Mouse (Mus musculus): ENCODE data around the gene Grin2a. TPM values are rescaled to one million over a fixed set of nuclear protein-coding genes. Genes with fewer than 3 reads are reported as not detected.

Gene Grin2a
- polyA plus RNA-seq, 1 experiment from 2014 or later, result 0.47 TPM

DNA sequence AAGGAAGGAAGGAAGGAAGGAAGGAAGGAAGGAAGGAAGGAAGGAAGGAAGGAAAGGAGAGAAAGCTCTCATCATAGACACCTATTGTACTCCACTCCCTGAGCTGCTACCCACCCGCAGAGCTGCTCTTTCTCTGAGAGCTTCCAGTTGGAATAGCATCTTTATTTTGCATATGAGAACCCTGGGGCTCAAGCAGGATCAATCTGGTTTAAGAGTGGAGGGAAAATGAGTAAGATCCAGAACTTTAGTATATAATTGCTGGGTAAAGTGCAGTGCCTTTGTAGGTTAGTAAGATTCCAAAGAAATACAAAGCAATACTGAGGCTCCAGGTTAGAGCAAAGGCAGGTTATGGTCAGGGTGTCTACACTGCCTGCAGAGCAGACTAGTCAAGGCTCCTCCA, 6.2 kb upstream of the Grin2a start:
- H3K27me3 ChIP-seq (replicated peaks; ENCODE audit: control insufficient read depth, insufficient read depth, low read length), result peaks cover 6% of the 10 kb centered on the region; the same call in 1 of the 2 replicates
- no peak overlapping the region for H3K4me3 ChIP-seq (ENCODE audit: low read depth, low read length)
- DNase-seq (ENCODE audit: low spot score) (no peak), ATAC-seq (no peak)
- WGBS, result 20% methylated on average over 1 of the region's 1 CpGs
- no peaks in the 10 kb centered on the region for H3K9me3 ChIP-seq (replicated peaks; ENCODE audit: control insufficient read depth, low read length)
- no peaks in the 10 kb centered on the region for H3K36me3 ChIP-seq (ENCODE audit: control insufficient read depth, insufficient read depth, low read length)
- H3K4me2 ChIP-seq (ENCODE audit: low read length), result no peak overlapping the region
- H3K9ac ChIP-seq (ENCODE audit: low read length), result no peak overlapping the region
- no peak overlapping the region for H3K27ac ChIP-seq (ENCODE audit: low read depth, low read length)
- no peaks in the 10 kb centered on the region for H3K4me1 ChIP-seq (ENCODE audit: control insufficient read depth, insufficient read depth, low read length)

GRCm38 (mm10) chr16:9999926-10000325, 4.6 kb upstream of the Grin2a start:
- H3K36me3 ChIP-seq (ENCODE audit: control insufficient read depth, insufficient read depth, low read length), result no peaks in the 10 kb centered on the region
- H3K9ac ChIP-seq (ENCODE audit: low read length), result no peak overlapping the region
- DNase-seq (ENCODE audit: low spot score) (no peak), ATAC-seq (no peak)
- H3K27ac ChIP-seq (ENCODE audit: low read depth, low read length), result no peak overlapping the region
- peaks cover 15% of the 10 kb centered on the region for H3K27me3 ChIP-seq (replicated peaks; ENCODE audit: control insufficient read depth, insufficient read depth, low read length)
- 68% methylated on average over 5 of the region's 5 CpGs for WGBS
- H3K4me2 ChIP-seq (ENCODE audit: low read length), result no peak overlapping the region
- H3K4me1 ChIP-seq (ENCODE audit: control insufficient read depth, insufficient read depth, low read length), result no peaks in the 10 kb centered on the region
- H3K9me3 ChIP-seq (replicated peaks; ENCODE audit: control insufficient read depth, low read length), result no peaks in the 10 kb centered on the region
- H3K4me3 ChIP-seq (ENCODE audit: low read depth, low read length), result no peak overlapping the region

- DNase-seq (ENCODE audit: low spot score) (no peak), ATAC-seq (no peak)
- H3K9ac ChIP-seq (ENCODE audit: low read length), result no peak overlapping the region
- no peaks in the 10 kb centered on the region for H3K36me3 ChIP-seq (ENCODE audit: control insufficient read depth, insufficient read depth, low read length)
- H3K27me3 ChIP-seq (replicated peaks; ENCODE audit: control insufficient read depth, insufficient read depth, low read length), result peaks cover 35% of the 10 kb centered on the region
- peaks cover 6% of the 10 kb centered on the region; the same call in 1 of the 2 replicates for H3K4me1 ChIP-seq (ENCODE audit: control insufficient read depth, insufficient read depth, low read length)
- no peak overlapping the region for H3K4me3 ChIP-seq (ENCODE audit: low read depth, low read length)
- H3K4me2 ChIP-seq (ENCODE audit: low read length), result no peak overlapping the region
- H3K9me3 ChIP-seq (replicated peaks; ENCODE audit: control insufficient read depth, low read length), result no peaks in the 10 kb centered on the region
- H3K27ac ChIP-seq (ENCODE audit: low read depth, low read length), result no peak overlapping the region
Observed at GRCm38 (mm10) chr16:9997931-9998330, 2.6 kb upstream of the Grin2a start.

GRCm38 (mm10) chr16:9995814-9996210, 452 bp upstream of the Grin2a start:
- peak overlapping the region; percentile 52; the same call in 1 of the 2 replicates for H3K9ac ChIP-seq (ENCODE audit: low read length)
- peak overlapping the region; percentile 91 for H3K4me2 ChIP-seq (ENCODE audit: low read length)
- ATAC-seq, result no peak
- H3K4me3 ChIP-seq (ENCODE audit: low read depth, low read length), result peak overlapping the region; percentile 44
- no peaks in the 10 kb centered on the region for H3K36me3 ChIP-seq (ENCODE audit: control insufficient read depth, insufficient read depth, low read length)
- DNase-seq (ENCODE audit: low spot score), result peak; percentile 24
- 22% methylated on average over 13 of the region's 13 CpGs for WGBS
- no peak overlapping the region for H3K27ac ChIP-seq (ENCODE audit: low read depth, low read length)
- H3K4me1 ChIP-seq (ENCODE audit: control insufficient read depth, insufficient read depth, low read length), result peaks cover 6% of the 10 kb centered on the region; the same call in 1 of the 2 replicates
- H3K9me3 ChIP-seq (replicated peaks; ENCODE audit: control insufficient read depth, low read length), result no peaks in the 10 kb centered on the region
- peaks cover 49% of the 10 kb centered on the region for H3K27me3 ChIP-seq (replicated peaks; ENCODE audit: control insufficient read depth, insufficient read depth, low read length)

- Histone ChIP-seq H3K27ac (ENCODE audit: low read depth, low read length) (no peak overlapping the region), H3K4me2 (ENCODE audit: low read length) (peak overlapping the region; percentile 91), H3K36me3 (ENCODE audit: control insufficient read depth, insufficient read depth, low read length) (no peaks in the 10 kb centered on the region), H3K4me1 (ENCODE audit: control insufficient read depth, insufficient read depth, low read length) (peaks cover 6% of the 10 kb centered on the region; the same call in 1 of the 2 replicates), H3K9ac (ENCODE audit: low read length) (peak overlapping the region; percentile 52), H3K27me3 (replicated peaks; ENCODE audit: control insufficient read depth, insufficient read depth, low read length) (peaks cover 49% of the 10 kb centered on the region), H3K9me3 (replicated peaks; ENCODE audit: control insufficient read depth, low read length) (no peaks in the 10 kb centered on the region), H3K4me3 (ENCODE audit: low read depth, low read length) (peak overlapping the region; percentile 44)
- ATAC-seq (peak; percentile 50), DNase-seq (ENCODE audit: low spot score) (peak; percentile 20)
- 1% methylated on average over 45 of the region's 51 CpGs for WGBS
Observed at GRCm38 (mm10) chr16:9994041-9994950, 1.1 kb downstream of the Grin2a start.

DNA sequence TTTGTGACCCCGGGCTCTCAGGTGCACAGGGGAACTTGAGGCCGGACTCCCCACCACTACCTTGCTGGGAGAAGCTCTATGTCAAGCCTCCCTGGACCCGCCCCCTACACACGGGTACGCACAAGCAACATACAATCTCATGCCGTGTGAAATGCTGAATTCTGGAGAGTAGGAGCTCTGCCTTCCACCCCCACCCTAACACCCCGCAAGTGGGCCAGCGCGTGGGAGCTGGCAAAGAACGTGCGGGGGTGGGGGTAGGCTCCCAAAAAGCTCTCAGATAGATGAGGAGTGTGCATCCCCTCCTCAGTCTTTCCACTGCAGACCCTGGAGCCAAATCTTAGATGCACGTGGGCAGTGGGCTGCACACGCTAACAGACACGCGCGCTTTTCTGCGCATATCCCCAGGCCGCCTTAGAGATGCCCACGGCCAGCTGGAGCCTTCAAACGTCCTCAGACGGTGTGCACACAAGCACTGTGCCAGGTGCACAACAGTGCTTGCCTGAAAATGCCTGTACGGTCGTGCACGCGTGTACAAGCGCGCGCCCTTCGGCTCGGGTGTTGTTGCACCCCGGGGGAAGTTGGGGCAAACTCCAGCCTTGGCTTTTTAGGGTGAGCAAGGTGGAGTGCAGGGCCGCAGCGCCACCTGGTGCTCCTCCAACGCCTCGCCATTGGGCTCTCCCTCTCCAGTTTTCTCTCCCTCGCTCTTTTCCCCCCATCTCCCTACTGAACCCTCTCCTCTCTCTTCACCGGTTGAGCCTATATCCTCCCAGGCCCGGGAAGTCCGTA, 1.9 kb downstream of the Grin2a start:
- peak; percentile 78 for DNase-seq (ENCODE audit: low spot score)
- H3K27me3 ChIP-seq (replicated peaks; ENCODE audit: control insufficient read depth, insufficient read depth, low read length), result peaks cover 49% of the 10 kb centered on the region
- under 1% methylated on average over 39 of the region's 39 CpGs for WGBS
- no peaks in the 10 kb centered on the region for H3K36me3 ChIP-seq (ENCODE audit: control insufficient read depth, insufficient read depth, low read length)
- ATAC-seq, result peak; percentile 76
- H3K27ac ChIP-seq (ENCODE audit: low read depth, low read length), result no peak overlapping the region
- no peaks in the 10 kb centered on the region for H3K9me3 ChIP-seq (replicated peaks; ENCODE audit: control insufficient read depth, low read length)
- H3K4me3 ChIP-seq (ENCODE audit: low read depth, low read length), result peak overlapping the region; percentile 44
- peaks cover 6% of the 10 kb centered on the region; the same call in 1 of the 2 replicates for H3K4me1 ChIP-seq (ENCODE audit: control insufficient read depth, insufficient read depth, low read length)
- H3K9ac ChIP-seq (ENCODE audit: low read length), result peak overlapping the region; percentile 52
- peak overlapping the region; percentile 91 for H3K4me2 ChIP-seq (ENCODE audit: low read length)

GRCm38 (mm10) chr16:9992773-9993221, 2.6 kb downstream of the Grin2a start:
- Histone ChIP-seq H3K36me3 (ENCODE audit: control insufficient read depth, insufficient read depth, low read length) (no peaks in the 10 kb centered on the region), H3K9ac (ENCODE audit: low read length) (no peak overlapping the region), H3K27ac (ENCODE audit: low read depth, low read length) (no peak overlapping the region), H3K4me2 (ENCODE audit: low read length) (peak overlapping the region; percentile 91), H3K9me3 (replicated peaks; ENCODE audit: control insufficient read depth, low read length) (no peaks in the 10 kb centered on the region), H3K4me1 (ENCODE audit: control insufficient read depth, insufficient read depth, low read length) (peaks cover 6% of the 10 kb centered on the region; the same call in 1 of the 2 replicates), H3K27me3 (replicated peaks; ENCODE audit: control insufficient read depth, insufficient read depth, low read length) (peaks cover 49% of the 10 kb centered on the region), H3K4me3 (ENCODE audit: low read depth, low read length) (peak overlapping the region; percentile 44)
- 1% methylated on average over 17 of the region's 17 CpGs for WGBS
- DNase-seq (ENCODE audit: low spot score) (peak; percentile 6), ATAC-seq (peak; percentile 11; the same call in 1 of the 2 replicates)

DNA sequence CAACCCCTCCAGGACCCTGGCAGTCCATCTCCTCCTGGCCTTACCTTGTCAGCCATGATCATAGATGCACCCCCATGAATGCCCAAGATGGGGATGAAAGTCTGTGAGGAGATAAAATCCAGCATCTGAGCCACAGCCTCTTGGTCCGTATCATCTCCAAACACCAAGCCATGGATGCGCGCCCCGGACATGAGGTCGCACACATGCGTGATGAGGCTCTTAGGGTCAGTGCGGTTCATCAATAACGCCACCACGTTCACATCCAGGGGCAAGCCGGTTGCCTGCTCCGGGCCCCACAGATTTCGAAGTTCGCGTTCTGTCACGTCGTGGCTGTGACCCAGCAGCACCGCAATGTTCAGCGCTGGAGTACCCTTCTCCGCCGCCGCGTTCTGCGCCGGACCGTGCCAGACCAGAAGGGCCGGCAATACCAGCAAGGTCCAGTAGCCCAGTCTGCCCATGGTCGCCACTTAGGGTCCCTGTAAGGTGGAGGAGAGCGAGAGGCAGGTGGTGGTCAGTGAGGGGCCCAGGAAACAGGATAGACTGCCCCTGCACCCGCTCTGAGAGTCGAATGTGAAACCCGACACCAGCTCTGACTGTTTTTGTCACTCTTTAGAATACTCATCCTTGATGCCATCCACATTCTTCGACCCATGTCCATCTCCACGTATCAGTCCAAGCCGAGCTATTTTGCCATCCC, 3.1 kb downstream of the Grin2a start:
- H3K9ac ChIP-seq (ENCODE audit: low read length), result no peak overlapping the region
- H3K27me3 ChIP-seq (replicated peaks; ENCODE audit: control insufficient read depth, insufficient read depth, low read length), result peaks cover 49% of the 10 kb centered on the region
- H3K4me1 ChIP-seq (ENCODE audit: control insufficient read depth, insufficient read depth, low read length), result peaks cover 6% of the 10 kb centered on the region; the same call in 1 of the 2 replicates
- H3K36me3 ChIP-seq (ENCODE audit: control insufficient read depth, insufficient read depth, low read length), result no peaks in the 10 kb centered on the region
- H3K27ac ChIP-seq (ENCODE audit: low read depth, low read length), result no peak overlapping the region
- DNase-seq (ENCODE audit: low spot score) (no peak), ATAC-seq (no peak)
- WGBS, result 18% methylated on average over 34 of the region's 34 CpGs
- no peaks in the 10 kb centered on the region for H3K9me3 ChIP-seq (replicated peaks; ENCODE audit: control insufficient read depth, low read length)
- H3K4me2 ChIP-seq (ENCODE audit: low read length), result peak overlapping the region; percentile 91
- no peak overlapping the region; the same call in 1 of the 2 replicates for H3K4me3 ChIP-seq (ENCODE audit: low read depth, low read length)
